In the genomic region with DNA sequence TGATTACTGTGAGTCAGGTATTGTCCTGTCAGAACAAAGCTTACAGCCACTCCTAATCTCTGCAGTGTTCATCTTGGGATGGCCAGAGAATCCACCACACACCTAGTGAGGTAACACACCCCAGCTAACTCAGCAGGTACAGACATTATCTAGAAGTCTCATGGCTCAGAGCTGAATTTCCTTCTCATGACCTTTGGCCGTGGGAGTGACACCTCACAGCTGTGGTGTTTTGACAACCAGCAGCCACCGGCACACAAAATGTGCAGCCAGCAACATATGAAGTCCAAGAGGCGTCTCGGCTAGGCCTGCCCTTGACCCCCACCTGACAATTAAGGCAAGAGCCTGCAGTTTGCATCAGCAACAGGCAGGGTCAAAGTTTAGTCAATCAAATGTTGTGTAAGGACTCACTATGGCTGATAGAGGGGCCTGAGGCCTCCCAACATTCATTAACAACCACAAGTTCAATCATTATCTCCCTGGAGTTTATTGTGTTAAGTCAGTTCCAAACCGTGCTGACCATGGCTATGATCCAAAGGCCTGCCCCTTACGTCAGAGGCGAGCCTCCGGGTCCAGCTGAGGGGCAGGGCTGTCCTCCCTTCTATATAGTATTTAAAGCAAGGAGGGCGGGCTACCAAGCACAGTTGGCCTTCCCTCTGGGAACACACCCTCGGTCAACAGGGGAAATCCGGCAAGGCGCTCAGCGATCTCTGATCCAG, we compare ENCODE assay signal across 13 mouse cellular contexts. TPM values are rescaled to one million over a fixed set of nuclear protein-coding genes. Genes with fewer than 3 reads are reported as not detected.
DNase-seq lines count a peak whose midpoint lies in the region; ATAC-seq lines count a peak whose summit lies in the region.
"Had no signal": no experiment of that assay in that cellular context is flagged by ENCODE, and none has a peak within 500 bp of the region (broad histone marks: within the 10 kb centered on the region; RNA-seq: fewer than 3 reads in every experiment).

Pck1 (plus strand) TSS at position 613 of the 716 bp plus-strand sequence.

- H3K9me3 ChIP-seq in liver, embryonic 13.5 days (replicated peaks): no peaks in the 10 kb centered on the region
- H3K9me3 ChIP-seq: limb, embryonic 13.5 days; midbrain, embryonic 10.5 days had no signal

- no peak for DNase-seq in gastrocnemius, postnatal 4 days (ENCODE audit: low spot score in 2 of 2)
- DNase-seq in gastrocnemius, postnatal 10 days: no peak
- DNase-seq in adrenal gland, postnatal 14 days: peak; percentile 74
- DNase-seq in kidney, adult 9 months: peak; percentile 98
- DNase-seq in liver, embryonic 13.5 days: no peak
- no peak for DNase-seq in thymus, adult 18-20 months
- DNase-seq in natural killer cell, adult 2 months (ENCODE audit: low spot score in 2 of 2): no peak
- no peak for DNase-seq in left cerebral cortex, adult 9 months (ENCODE audit: low spot score in 2 of 2)

- ATAC-seq in liver, embryonic 13.5 days (ENCODE audit: low read depth): peak; percentile 78

- H3K36me3 ChIP-seq in liver, embryonic 13.5 days: no peaks in the 10 kb centered on the region
- H3K36me3 ChIP-seq: limb, embryonic 13.5 days; midbrain, embryonic 10.5 days had no signal

- WGBS in liver, embryonic 13.5 days (ENCODE audit: insufficient replicate concordance): 57% methylated on average over 13 of the region's 13 CpGs

- no peak within 1 kb of the TSS for H3K4me3 ChIP-seq in liver, embryonic 13.5 days (replicated peaks)
- H3K4me3 ChIP-seq: erythroblast, embryonic 14.5 days; limb, embryonic 13.5 days; midbrain, embryonic 10.5 days had no signal

- no peak within 1 kb of the TSS for H3K27ac ChIP-seq in liver, embryonic 13.5 days
- H3K27ac ChIP-seq: limb, embryonic 13.5 days; midbrain, embryonic 10.5 days had no signal

- H3K9ac ChIP-seq in liver, embryonic 13.5 days: no peak within 1 kb of the TSS
- H3K9ac ChIP-seq: limb, embryonic 13.5 days had no signal

- peaks cover 7% of the 10 kb centered on the region; the same call in 1 of the 2 replicates for H3K4me1 ChIP-seq in liver, embryonic 13.5 days (replicated peaks)
- H3K4me1 ChIP-seq: limb, embryonic 13.5 days; midbrain, embryonic 10.5 days had no signal

- peaks cover 5% of the 10 kb centered on the region; the same call in 1 of the 2 replicates for H3K27me3 ChIP-seq in liver, embryonic 13.5 days
- H3K27me3 ChIP-seq: limb, embryonic 13.5 days had no signal

- no peak within 1 kb of the TSS for H3K4me2 ChIP-seq in liver, embryonic 13.5 days
- H3K4me2 ChIP-seq: limb, embryonic 13.5 days had no signal

RNA-seq across cellular contexts. Expression of gene Pck1, which starts in this region (rescaled TPM):
- 10 to 100 TPM; 13.9 to 59.4 TPM for total RNA-seq in gastrocnemius, postnatal 4 days (2021)
- 10 to 100 TPM in 1 of 2 experiments, 1 to 10 TPM in 1; 9.1 to 17.4 TPM for total RNA-seq in gastrocnemius, postnatal 10 days (2021)
- 1,355 and 1,486 TPM in 2 replicates for total RNA-seq in adrenal gland, postnatal 14 days (2021)
- 0.22 and 0.24 TPM in 2 replicates for polyA plus RNA-seq in liver, embryonic 13.5 days (2015; fragmentation: Nextera tagmentation; extraction: Ambion mirVana)
- total RNA-seq: common myeloid progenitor, adult 5-6 weeks; MEL had no signal
- polyA plus RNA-seq: limb, embryonic 13.5 days; midbrain, embryonic 10.5 days had no signal

Comparison
In these comparisons a context has a peak if more than half of its experiments do, and no peak if none do; other contexts are left out.
1. RNA of gene Pck1 (total RNA-seq): 1,355 to 1,486 TPM in adrenal gland, postnatal 14 days; 13.9 to 59.4 TPM in gastrocnemius, postnatal 4 days and 9.1 to 17.4 TPM in gastrocnemius, postnatal 10 days; every median in the first group is over 10 times any median in the second.
2. Peak in ATAC-seq in liver, embryonic 13.5 days; RNA of the gene not detected or under 1 TPM.
3. DNase-seq: peak in adrenal gland, postnatal 14 days (single experiment) and kidney, adult 9 months (single experiment); none in gastrocnemius, postnatal 4 days (0 of 2), gastrocnemius, postnatal 10 days (single experiment), liver, embryonic 13.5 days (single experiment), thymus, adult 18-20 months (0 of 2), natural killer cell, adult 2 months (0 of 2) and left cerebral cortex, adult 9 months (0 of 2).